Mouse (Mus musculus): Measurements from ENCODE around the gene Trpv2. TPM values are rescaled to one million over a fixed set of nuclear protein-coding genes. Genes with fewer than 3 reads are reported as not detected.

Gene Trpv2
- 10 to 100 TPM; 21.9 to 22.2 TPM for total RNA-seq (2021)
- long read RNA-seq, experiment 1, partial matches to known transcripts: 17 of 21 reads
- long read RNA-seq, experiment 1, other reads (novel, unspliced or antisense): 3 of 21 reads
- long read RNA-seq, experiment 2, partial matches to known transcripts: 19 of 21 reads
- long read RNA-seq, experiment 2, other reads (novel, unspliced or antisense): 1 of 21 reads

DNA sequence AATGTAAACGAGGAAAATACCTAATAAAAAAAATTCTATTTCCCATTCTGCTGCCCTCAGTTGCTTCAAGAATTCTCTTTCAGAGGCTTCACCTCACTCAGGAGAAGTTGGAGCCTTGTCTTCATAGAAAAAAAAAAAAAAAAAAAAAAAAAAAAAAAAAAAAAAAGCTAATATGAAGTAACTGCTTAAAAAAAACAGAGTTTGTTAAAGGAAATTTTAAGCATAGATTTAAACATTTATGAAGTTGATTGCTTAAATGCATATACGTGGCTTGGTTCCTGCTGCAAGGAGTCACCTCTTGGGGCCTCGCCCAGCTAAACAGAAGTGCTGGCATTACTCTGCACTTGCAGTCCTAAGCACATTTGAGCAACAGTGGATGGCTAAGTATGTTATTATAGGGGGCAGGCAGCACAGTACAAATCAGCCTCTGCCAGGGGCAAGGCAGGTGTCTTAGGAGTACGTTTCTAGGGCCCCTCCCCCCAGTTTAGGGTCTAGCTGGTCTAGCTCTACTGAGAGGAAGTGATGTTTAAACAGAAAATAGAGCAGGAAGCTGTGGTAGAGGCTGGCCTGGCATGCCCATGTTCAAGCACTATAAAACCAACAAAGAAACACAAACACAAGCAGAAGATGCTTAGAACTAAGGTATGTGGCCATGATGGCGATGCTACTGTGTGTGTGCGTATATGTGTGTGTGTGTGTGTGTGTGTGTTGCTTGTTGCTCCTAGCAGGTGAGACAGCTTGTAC, at the start of gene Trpv2:
Gene Trpv2 (plus strand): TSS at position 528 of the 744 bp plus-strand sequence.
- no peak for DNase-seq (ENCODE audit: low spot score in 2 of 2)
- intact Hi-C loops (cut with DNase I): no loop called here

DNA sequence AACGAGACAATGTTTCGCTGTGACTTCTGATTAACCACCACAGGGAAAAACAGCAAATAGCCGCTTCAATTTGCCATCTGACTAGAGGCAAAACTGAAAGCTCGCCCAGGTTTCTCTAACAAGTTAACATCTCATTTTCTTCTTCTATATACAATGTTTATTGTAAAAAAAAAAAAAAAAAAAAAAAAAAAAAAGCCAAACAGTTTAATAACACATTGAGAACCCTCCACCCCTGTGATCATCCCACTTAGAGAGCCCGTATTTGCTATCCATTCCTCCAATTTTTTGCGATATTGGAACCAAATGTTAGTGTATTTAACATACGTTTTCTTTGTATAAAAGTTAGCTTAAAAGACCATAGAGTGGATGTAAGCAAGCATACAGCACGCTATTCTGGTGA, 37.2 kb upstream of the Trpv2 start:
- DNase-seq (ENCODE audit: low spot score in 2 of 2): no peak
- intact Hi-C loops (cut with DNase I): loop anchor here (5.0 kb wide), 1 partner anchor 80 kb away; the partner anchor contains the start of genes Ncor1 and Pigl

DNA sequence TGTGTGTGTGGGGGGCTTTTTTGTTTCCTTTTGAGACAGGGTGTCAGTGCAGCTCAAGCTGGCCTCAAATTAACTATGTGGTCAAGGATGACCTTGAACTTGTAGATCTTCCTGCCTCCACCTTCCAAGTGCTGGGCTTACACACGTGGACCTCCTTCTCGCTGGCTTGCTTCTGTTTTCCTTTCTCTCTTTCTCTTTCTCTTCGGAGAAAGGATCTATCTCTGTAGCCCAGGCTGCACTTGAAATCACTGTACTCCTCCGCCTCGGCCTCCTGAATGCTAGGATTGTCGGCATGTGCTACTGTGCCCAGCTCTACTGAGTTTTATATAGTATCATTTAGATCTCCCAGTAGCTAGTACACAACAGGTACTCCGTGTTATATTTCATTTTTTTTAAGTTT, 36.7 kb upstream of the Trpv2 start:
- no peak for DNase-seq (ENCODE audit: low spot score in 2 of 2)
- intact Hi-C loops (cut with DNase I): loop anchor here (5.0 kb wide), 1 partner anchor 80 kb away; the partner anchor contains the start of genes Ncor1 and Pigl

DNA sequence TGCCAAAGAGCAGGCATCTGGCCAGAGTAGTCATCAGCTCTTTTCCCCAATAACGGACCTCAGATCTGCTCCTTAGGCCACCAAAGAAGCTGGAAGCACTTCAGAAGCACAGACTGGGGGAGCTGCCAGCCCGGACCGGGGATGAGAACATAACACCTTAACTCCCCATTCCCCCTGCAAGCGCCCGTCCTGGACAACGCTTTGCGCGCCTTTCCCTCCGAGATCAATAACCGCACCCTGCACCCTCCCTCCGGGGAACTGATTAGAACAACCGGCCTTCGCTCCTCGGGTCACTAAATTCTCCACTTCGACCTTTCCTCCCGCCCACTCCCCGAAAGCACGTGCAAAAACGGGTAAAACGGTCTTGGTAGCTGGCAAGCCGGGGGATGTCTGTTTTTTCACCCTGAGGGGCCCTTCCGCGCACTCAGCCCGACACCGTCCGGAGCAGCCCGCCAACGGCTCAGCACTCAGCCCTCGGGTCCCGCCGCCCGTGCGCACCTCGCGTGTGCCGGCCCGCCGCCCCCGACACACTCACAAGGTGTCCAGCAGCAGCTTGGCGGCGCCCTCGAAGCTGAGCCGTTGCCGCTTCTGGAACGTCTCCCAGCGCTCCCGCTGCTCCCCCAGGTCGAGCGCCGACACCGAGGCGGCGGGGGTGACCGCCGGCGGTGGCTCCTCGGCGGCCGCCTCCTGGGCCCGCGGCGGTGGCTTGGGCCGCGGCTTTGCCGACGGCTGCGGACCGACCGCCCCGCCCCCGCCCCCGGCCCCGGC, 35.8 kb upstream of the Trpv2 start:
- DNase-seq (ENCODE audit: low spot score in 2 of 2): peak in 1 of 2 experiments; percentile 35
- intact Hi-C loops (cut with DNase I): loop anchor here (5.0 kb wide), 1 partner anchor 81 kb away; the partner anchor contains the start of genes Ncor1 and Pigl

DNA sequence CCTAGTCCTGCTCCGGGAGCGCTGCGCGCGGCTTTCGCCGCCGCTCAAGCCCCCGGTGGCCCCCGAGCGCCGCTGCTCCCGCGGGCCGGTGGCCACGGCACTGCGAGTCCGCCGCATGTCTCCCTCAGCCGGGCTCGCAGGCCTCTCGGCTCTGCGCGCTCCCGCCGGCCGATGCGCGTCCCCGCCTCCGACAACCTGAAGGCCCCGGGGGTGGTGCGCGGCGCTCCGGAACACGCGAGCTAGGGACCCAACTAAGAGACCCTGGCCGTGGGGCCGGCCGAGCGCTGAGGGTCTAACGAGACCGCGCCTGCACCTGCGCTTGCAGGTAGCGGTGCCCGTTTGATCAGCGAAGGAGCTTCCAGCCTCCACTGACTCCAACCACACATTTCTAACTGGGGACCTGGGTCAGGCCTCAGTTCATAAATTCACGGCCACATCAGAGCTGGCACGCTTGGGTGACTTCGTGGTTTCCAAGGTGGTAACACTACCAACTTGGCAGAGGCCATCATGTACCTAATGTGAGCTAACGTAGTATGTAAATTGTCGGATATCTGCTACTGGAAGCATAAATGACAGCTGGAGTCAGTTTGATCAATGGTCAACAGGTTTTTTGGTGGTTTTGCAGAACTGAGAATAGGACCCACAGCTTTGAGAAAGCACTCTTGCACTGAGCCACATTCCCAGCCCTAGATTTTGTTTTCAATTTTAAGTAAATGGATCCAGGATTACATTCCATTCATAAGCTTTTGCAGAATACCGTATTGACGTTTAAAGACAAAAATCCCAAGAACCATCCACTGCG, 35.0 kb upstream of the Trpv2 start, which contains the start of gene Cenpv:
Gene Cenpv (minus strand): TSS at position 173 of the 802 bp plus-strand sequence.
- peak; percentile 66 to 73 for DNase-seq (ENCODE audit: low spot score in 2 of 2)
- intact Hi-C loops (cut with DNase I): loop anchor here (5.0 kb wide), 1 partner anchor 82 kb away; the partner anchor contains the start of genes Ncor1 and Pigl

DNA sequence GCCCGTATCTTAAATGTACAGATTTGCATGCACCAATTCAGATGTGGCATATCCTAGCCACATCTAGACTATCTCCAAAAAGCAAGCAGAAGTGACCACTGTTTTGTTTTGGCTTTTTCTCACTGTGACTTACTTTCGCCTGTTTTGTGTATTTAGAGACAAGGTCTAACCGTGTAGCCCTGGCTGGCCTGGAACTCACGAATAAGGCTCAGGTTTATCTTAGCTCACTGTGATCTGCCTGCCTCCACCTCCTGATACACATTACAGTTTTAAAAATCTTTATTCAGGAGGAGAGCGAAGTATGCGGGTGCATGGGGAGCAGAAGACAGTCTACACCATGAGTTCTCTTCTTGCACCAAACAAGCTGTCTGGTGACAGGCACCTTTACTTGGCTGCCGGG, 34.1 kb upstream of the Trpv2 start:
- no peak for DNase-seq (ENCODE audit: low spot score in 2 of 2)
- intact Hi-C loops (cut with DNase I): no loop called here

DNA sequence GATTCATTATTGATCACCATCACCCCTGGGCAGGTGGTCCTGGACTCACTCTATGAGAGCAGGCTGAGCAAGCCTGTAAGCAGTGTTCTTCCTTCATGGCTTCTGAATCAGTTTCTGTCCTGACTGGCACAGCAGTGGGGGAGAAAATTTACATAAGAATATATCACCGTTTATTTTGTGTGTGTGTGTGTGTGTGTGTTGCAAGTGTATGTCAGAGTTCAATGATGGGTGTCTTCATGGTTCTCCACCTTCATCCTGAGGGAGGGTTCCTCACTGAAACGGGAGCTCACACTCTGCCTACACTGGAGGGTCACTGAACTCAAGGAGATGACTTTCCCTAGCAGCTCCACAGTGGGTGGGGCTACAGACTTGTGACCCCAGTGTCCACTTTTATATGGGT, 33.3 kb upstream of the Trpv2 start:
- intact Hi-C loops (cut with DNase I): no loop called here
- DNase-seq (ENCODE audit: low spot score in 2 of 2): no peak

DNA sequence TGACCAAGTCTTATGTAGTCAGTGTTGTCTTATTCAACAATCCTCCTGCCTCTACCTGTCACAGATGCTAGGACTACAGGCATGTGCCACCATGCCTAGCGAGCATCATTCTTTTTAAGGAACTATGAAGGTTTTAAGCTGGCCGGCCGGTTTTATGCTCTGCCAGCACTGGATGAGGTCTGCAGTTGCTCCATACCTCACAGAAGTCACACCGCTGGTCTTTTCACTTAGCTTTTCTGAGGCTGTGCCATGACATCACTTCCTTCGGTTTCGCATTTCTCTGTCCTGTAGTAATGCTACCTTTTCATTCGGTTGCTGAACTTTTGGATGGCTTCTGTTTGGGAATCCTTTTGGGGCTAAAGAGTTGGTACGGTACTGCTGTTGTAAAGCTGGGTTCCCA, 32.7 kb upstream of the Trpv2 start:
- DNase-seq (ENCODE audit: low spot score in 2 of 2): no peak
- intact Hi-C loops (cut with DNase I): no loop called here

DNA sequence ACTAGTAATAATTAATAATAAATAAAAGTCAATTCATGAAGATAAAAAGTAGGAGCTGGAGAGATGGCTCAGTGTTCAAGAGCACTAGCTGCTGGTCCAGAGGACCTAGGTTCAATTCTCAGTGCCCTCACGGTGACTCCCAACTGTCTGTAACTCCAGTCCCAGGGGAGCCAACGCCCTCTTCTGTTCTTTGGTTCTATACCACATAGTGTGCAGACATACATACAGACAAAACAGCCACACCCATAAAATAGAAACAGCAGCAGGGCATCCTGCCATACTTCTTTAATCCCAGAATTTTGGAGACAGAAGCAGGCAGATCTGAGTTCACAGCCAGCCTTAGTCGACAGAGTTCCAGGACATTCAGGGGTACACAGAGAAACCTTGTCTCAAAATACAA, 30.3 kb upstream of the Trpv2 start:
- DNase-seq (ENCODE audit: low spot score in 2 of 2): no peak
- intact Hi-C loops (cut with DNase I): no loop called here

DNA sequence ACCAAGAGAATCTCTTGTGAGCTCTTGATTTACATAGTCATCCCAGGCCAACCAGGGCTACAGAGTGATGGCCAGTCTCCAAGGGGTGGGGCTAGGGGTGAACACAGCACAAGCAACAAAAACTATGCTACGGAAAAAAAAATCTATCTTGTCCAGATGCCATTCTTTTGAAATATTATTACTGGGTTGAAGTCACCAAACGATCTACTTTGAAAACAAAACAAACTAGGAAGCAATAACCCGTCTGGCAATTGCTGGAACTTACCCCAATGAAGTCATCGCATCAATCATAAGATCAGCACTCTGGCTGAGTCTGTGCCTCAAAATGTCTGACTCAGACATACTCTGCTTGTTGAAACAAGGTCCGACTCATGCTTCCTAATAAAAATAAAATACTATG, 24.5 kb upstream of the Trpv2 start:
- intact Hi-C loops (cut with DNase I): no loop called here
- peak; percentile 26 to 62 for DNase-seq (ENCODE audit: low spot score in 2 of 2)

DNA sequence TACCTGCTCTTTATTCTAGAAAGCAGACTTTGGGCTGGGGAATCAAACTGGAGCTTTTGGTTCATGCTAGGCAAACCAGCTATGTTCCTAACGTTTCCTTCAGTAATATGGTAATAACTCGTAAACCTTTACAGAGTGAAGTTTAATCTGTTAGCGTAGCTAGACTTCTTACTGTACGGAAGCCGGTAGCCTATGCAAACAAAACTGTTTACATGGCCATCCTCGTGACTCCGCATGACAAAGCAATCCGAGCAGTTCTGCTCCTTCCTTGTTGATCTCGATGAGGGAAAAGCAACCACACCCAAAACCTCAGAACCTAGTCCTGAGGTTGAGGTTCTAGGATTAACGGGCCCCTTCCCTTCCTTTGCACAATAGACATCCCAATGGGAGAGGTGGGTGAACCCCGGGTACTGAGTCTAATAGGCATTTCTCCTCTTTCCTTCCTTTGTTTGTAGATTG, 24.0 kb upstream of the Trpv2 start:
- peak; percentile 50 to 64 for DNase-seq (ENCODE audit: low spot score in 2 of 2)
- intact Hi-C loops (cut with DNase I): no loop called here

DNA sequence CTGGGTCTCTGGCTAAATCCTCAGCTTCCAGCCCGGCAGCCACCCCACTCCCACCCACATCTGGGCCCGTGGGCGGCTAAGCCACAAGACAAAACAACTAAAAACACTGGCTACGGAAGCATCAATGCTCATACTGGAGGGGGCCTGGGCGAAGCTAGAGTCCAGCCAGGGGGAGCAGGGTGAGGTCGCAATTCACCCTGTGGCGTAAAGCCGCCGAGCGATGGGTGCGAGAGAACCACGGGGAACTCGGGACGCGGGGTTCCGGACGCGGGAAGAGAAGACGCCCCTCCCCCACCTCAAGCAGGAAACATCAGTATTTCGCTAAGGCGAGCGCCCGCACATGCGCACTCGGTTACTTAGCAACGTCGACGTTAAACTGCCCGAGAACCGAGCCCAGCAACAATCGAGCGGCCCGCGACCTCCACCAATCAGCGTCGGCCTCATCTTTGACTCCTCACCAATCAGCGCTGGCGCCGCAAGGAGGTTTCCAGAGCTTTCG, 23.5 kb upstream of the Trpv2 start, which contains the start of gene Ubb:
Gene Ubb (plus strand): TSS at position 445 of the 499 bp plus-strand sequence.
- intact Hi-C loops (cut with DNase I): no loop called here
- DNase-seq (ENCODE audit: low spot score in 2 of 2): peak; percentile 100

DNA sequence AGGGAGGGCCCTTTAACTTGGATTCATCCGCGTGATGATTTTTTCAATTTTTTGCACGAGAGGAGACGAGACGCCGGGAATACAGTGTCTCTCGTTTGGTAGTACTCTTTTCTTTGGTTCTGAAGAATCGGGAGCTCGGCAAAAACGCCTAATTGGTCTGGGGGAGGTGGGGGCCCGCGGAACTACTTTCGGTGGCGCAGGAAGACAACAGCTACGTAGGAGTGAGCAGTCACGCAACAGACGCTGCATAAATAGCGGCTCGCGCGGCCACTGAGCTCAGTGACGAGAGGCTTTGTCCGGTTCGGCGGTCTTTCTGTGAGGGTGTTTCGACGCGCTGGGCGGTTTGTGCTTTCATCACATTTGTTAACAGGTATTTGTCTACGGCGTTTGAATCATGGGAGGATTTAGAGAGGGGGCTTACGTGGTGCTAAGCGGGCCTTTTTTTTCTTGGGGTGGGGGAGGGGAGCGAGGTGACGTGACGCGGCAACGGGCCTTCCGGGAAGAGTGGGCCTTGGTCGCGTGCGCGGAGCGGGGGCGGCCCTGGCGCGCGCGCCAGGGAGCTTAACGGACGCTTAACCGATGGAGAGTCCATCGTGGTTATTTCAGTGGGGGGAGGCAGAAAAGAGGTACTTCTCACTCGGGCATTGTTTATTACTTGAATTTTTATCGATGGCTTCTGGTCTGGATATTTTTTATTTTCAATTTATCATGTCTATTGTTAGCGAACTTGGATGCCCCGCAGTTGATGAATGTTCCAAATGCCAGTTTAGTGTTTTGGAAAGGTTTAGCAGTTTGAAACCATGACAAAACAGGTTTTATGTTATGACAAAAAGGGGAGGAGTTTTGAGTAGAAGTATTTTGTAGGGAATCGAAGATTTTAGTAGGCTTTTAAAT, 22.8 kb upstream of the Trpv2 start:
- intact Hi-C loops (cut with DNase I): no loop called here
- DNase-seq (ENCODE audit: low spot score in 2 of 2): peak; percentile 90 to 91

DNA sequence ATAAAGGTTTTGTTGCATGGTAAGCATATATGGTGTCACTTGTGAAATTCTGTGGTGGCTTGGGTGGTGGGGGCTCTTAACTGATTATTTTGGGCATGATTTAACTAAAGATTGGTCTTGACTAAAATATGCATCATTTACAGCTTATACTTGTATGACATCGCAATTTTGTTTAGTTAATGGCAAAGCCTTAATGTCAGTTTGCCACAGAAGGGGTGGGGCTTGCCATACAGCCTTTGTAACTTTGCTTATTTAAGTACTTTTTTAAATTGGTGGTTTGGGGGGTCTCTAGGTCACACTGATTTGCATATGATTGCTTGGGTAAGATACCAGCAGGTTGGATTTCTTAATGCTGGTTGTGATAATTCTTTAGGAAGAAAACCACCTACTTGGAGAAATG, 21.1 kb upstream of the Trpv2 start:
- DNase-seq (ENCODE audit: low spot score in 2 of 2): no peak
- intact Hi-C loops (cut with DNase I): no loop called here

DNA sequence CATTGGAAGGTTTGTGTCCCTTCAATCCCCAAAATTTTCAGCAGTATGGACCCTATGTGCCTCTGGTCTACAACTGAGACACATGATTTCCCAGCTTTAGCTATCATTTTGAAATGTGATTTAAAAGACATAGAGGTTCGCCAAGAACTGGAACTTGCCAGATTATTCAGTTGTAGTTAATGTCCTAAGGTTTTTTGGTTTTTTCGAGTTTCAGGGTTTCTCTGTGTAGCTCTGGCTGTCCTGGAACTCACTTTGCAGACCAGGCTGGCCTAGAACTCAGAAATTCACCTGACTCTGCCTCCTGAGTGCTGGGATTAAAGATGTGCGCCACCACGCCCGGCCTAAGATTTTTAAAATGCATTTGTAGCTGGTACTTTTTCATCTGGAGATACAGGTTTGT, 20.7 kb upstream of the Trpv2 start:
- no peak for DNase-seq (ENCODE audit: low spot score in 2 of 2)
- intact Hi-C loops (cut with DNase I): no loop called here

DNA sequence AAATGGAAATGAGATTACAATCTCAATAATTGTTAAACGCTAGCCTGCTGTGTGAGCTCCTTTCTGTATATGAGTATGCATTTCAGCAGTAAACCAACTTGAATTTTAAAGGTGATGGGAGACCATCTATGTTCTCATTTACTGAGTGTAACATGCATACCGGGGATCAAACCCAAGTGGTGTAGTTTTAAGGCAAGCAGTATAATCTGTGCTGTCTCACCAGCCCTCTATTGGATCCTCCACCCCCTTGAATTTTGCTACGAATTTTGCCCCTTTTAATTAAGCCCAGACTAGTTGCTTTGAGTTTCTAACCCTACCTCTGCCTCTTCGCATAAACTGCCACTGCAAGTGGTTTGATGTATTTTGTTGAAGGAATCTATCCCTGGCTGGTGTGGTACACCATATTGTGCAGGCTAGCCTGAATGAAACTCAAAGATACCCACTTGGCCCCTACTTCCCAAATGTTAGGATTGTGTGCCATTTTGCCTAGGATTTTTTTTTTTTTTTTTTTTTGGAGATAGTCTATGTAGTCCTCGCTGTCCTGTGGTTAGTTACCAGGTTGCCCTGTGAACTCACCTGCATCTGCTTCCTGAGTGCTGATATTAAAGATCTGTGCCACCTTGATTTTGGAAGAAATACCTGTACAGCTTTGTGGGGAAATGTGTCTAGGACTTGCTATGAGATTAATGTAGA, 20.0 kb upstream of the Trpv2 start:
- intact Hi-C loops (cut with DNase I): no loop called here
- no peak for DNase-seq (ENCODE audit: low spot score in 2 of 2)

DNA sequence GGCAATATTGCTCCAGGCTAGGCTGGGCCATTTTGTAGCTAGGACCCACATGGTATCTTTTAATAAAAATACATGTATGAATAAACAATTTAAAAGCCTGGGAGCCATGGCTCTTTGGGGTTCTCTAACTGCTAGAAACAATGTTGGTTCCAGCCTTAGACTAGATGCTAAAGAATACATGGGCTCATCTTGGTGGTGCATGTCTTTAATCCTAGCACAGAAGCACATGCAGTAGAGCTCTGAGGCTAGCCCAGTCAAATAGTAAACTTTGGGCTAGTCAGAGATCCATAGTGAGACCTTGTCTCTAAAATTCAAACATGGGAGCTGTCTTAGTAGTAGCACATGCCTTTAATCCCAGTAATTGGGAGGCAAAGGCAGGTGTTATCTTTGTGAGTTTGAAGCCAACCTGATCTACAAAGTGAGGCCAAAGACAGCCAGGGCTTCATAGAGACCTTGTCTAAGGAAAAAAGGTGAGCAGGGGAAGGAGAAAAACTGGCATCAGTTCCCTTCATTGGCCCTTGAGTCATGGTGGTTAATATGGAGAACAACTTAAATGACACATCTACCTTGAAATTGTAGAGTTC, 19.3 kb upstream of the Trpv2 start:
- intact Hi-C loops (cut with DNase I): no loop called here
- no peak for DNase-seq (ENCODE audit: low spot score in 2 of 2)

Data from left cerebral cortex, postnatal 14 days (tissue).